Mouse (Mus musculus) kidney, adult 2 months (tissue): Measurements from ENCODE around the gene Kcnmb4.
A peak's percentile ranks its signal among the peaks of the same experiment; 100 is the strongest.

Experiments
- CTCF ChIP-seq: fragments of 200-500 bp; conservative IDR thresholded peaks from 2 replicates; pipeline ENCODE4 v1.5.1; 2011; ENCODE audit warnings: low read depth, mild to moderate bottlenecking, control low read depth, low read length, moderate library complexity, mixed read lengths; ENCODE audit not compliant: insufficient read depth, insufficient read length
- POLR2A ChIP-seq: fragments of 200-500 bp; IDR thresholded peaks from one replicate; pipeline ENCODE4 v1.6.1; 2011; ENCODE audit warnings: low read depth, low read length, control low read depth

- TF ChIP-seq CTCF (0 out of 2 replicates have a peak, but pooled peaks have one; percentile 4), POLR2A (no peak)
Observed at GRCm38 (mm10) chr10:116480988-116481387, 7.3 kb upstream of the Kcnmb4 start.
